Mouse (Mus musculus) gastrocnemius, adult 8-10 months (tissue): ENCODE measurements at regions not wholly inside any gene's neighbourhood (a gene's known extent, or its start where the extent isn't known, plus 50 kb on each side); places are given as distances from the start of the nearest gene placed in this dataset.
A peak's percentile ranks its signal among the peaks of the same experiment; 100 is the strongest.

ENCODE experiments used
- DNase-seq, 2 experiments: peaks; one replicate each; pipeline ENCODE4 v3.0.0; 2022; ENCODE audit warnings: low spot score in 2 of 2

- no peak for DNase-seq
Observed at GRCm38 (mm10) chr9:100404426-100404825, 82.2 kb downstream of the Il20rb start.

GRCm38 (mm10) chr9:100400366-100400765 is 86.2 kb downstream of the Il20rb start:
- DNase-seq = no peak

GRCm38 (mm10) chr9:100396340-100396910 is 90.2 kb downstream of the Il20rb start:
- DNase-seq = no peak

GRCm38 (mm10) chr9:100395711-100396110 is 90.9 kb downstream of the Il20rb start:
- DNase-seq = peak; percentile 42 to 46

- DNase-seq = no peak
Observed at GRCm38 (mm10) chr9:100394632-100395031, 92.0 kb downstream of the Il20rb start.

- DNase-seq = no peak
Observed at GRCm38 (mm10) chr9:100394166-100394565, 92.4 kb downstream of the Il20rb start.

- no peak for DNase-seq
Observed at GRCm38 (mm10) chr9:100392262-100392661, 94.3 kb downstream of the Il20rb start.

GRCm38 (mm10) chr9:100391566-100392213 is 94.9 kb downstream of the Il20rb start:
- no peak for DNase-seq

- DNase-seq = no peak
Observed at GRCm38 (mm10) chr9:100388393-100388792, 98.2 kb downstream of the Il20rb start.

GRCm38 (mm10) chr9:100387171-100387685 is 99.4 kb downstream of the Il20rb start:
- DNase-seq = no peak

- DNase-seq = peak; percentile 17 to 36
Observed at GRCm38 (mm10) chr9:100382492-100382891, 104.1 kb downstream of the Il20rb start.

GRCm38 (mm10) chr9:100369921-100370320 is 116.7 kb downstream of the Il20rb start:
- no peak for DNase-seq

GRCm38 (mm10) chr9:100366816-100367215 is 119.8 kb downstream of the Il20rb start:
- DNase-seq = no peak

- DNase-seq = no peak
Observed at GRCm38 (mm10) chr9:100359934-100360716, 126.5 kb downstream of the Il20rb start.

- DNase-seq = no peak
Observed at GRCm38 (mm10) chr9:100357553-100357952, 129.0 kb downstream of the Il20rb start.

GRCm38 (mm10) chr9:100340796-100341195 is 145.8 kb downstream of the Il20rb start:
- DNase-seq = no peak

GRCm38 (mm10) chr9:100307765-100308164 is 178.8 kb downstream of the Il20rb start:
- DNase-seq = no peak

- no peak for DNase-seq
Observed at GRCm38 (mm10) chr9:100307364-100307763, 179.2 kb downstream of the Il20rb start.

- DNase-seq = no peak
Observed at GRCm38 (mm10) chr9:100303762-100304161, 182.8 kb downstream of the Il20rb start.

GRCm38 (mm10) chr9:100301613-100302012 is 185.0 kb downstream of the Il20rb start:
- DNase-seq = no peak

- no peak for DNase-seq
Observed at GRCm38 (mm10) chr9:100277361-100277760, 209.2 kb downstream of the Il20rb start.
